Mouse (Mus musculus) retina, postnatal 7 days (tissue): ENCODE measurements at regions not wholly inside any gene's neighbourhood (a gene's known extent, or its start where the extent isn't known, plus 50 kb on each side); places are given as distances from the start of the nearest gene placed in this dataset.
"Not testable (repeated sequence)": the region's sequence is repeated elsewhere in the genome, so short reads cannot be mapped to it uniquely, and the experiment has no call there.

Source experiments
- DNase-seq: peaks from one replicate; pipeline ENCODE4 v3.0.0-alpha.2; 2012; ENCODE audit warnings: low read depth, low spot score

DNA sequence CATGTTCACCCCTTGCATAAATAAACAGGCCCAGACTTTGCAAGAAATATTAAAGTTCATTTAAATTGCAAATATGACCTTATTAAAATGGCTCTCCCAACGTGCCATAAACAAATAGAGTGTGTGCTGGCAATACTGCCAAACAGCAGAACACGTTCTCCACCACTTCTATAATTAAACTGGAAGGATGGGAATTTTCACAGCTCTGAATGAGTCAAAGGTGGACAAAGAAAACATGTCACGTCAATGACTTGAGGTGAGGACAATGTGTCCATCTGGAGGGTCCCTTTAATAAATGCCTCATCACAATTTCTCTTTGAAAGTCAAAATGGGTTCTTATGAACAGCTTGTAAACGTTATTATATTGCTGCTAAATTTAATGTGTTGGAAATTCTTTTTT is 114.8 kb downstream of the Galc start:
- no peak for DNase-seq

GRCm38 (mm10) chr12:98143170-98143569 is 116.1 kb downstream of the Galc start:
- DNase-seq, result no peak

DNA sequence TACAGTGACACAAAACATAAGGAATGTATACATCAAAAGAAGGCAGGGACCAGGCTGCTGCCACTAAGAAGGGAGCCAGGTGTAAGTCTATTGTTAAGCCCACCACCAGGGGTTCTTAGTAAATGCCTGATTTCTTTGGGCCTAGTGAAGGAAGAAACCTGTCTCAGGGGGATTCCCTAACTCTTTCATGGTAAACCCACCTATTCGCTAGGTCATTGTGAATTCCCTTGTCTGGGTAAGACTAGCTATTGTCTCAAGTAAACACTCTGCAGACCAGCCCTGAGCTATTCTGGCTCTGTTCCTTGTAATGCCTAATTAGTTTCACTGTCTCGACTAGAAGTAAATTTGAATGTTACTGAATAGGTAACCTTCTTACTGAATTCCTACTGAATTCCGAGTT is 119.4 kb downstream of the Galc start:
- DNase-seq, result not testable (repeated sequence)

DNA sequence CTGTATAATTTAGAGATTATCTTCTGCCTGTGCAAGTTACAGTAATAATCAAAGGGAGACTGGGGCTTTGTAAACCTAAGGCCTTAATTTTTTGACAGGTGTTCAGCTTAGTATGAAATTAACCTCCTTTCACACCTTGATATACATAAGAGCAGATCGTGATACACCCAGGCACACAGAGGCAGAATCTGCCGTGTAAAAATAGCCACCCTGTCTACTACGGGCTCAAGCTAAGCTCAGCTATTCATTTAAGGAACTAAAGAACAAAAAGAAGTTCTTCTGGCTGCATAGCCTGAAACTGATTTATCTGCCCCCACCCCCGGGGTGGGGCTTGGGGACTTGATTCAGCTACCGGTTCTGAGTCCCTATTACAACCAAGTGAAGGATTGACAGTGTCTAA is 128.0 kb downstream of the Galc start:
- no peak for DNase-seq

GRCm38 (mm10) chr12:98123541-98123940 is 135.7 kb downstream of the Galc start:
- DNase-seq, result no peak

GRCm38 (mm10) chr12:98108039-98108438 is 151.2 kb downstream of the Galc start:
- no peak for DNase-seq

DNA sequence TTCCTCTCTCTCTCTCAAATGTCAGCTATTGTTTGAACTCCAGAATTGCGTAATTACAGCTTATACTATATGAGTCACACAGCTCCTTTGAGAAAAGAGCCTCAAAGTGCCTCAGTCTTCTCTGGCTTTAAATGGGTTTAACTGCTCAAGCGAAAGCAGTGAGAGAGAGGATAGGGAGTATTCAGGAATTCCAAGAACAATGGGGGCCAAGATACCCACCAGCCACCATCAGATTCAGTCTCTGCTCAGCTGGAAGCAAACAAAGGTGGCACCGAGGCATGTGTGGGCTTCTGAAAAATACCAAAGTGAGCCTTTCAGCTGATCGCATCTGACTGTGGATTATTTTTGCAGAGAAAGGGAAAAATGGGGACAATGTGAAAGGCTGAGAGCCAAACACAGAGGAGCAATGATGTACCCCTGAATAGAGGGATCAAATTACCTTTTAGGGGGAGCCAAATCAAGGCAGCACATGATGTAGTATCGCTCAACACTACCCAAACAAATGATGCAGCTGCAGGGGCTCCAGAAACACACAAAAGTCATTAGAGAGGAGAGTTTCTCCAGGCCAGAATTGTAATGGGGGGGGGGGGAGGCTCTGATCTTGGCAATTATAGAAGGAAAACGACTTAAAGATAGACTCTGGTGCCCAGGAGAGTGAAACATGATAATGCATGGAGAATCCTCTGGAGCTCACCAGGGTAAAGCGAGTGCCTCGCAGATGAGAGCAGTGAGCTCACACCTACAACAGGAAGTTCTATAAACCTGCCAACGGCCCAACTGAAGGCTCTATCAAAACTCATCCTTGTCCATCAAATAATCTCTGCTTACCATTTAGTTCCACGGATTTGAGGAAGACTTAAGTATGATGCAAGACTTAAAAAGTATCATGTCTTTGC is 152.2 kb downstream of the Galc start:
- DNase-seq, result no peak

DNA sequence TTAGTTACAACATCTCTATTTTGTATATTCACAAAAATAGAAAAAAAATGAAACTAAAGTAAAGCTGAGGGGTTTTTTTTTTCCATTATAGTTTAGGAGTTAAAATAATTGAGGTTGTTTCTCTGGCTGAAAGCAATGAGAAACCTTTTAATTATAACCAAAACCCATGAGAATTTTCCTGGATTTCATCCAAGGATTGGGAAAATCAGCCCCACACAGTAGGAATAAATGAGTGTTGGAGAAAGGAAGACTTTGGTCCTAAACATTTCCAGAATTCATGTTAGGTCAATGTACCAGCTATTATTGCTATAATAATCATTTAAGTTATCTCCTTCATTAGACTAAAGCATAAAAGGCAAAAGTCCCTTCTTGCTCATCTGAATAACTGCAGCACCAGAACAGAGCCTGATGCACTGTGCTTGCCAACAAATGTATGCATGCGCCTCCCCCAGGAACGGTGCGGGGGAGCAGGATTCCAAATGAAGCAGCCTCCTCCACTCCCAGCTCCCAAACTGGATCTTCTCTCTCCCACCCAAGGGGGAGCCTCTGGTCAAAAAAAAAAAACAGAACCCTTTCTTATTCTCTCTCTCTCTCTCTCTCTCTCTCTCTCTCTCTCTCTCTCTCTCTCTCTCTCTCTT is 153.0 kb downstream of the Galc start:
- no peak for DNase-seq

GRCm38 (mm10) chr12:98105749-98106148 is 153.5 kb downstream of the Galc start:
- no peak for DNase-seq

GRCm38 (mm10) chr12:98090171-98090570 is 169.1 kb downstream of the Galc start:
- DNase-seq, result no peak

DNA sequence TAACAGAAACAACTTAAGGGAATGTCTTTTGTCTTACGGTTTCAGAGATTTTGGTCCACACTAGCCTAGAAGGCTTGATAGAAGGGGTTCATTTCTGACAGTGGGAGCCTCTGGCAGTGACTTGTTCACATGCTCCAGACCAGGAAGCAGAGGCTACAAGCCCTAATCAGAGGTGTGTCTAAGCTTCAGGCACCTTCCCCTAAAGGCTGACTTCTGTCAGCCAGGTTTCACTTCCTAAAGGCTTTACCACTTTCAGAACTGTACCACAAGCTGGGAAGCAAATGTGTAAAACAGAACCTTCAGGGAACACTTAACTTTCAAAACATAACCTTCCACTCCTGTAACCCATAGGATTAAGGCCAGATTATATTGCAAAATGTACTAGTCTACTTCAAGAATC is 180.9 kb downstream of the Galc start:
- DNase-seq, result no peak

GRCm38 (mm10) chr12:98075580-98075979 is 183.7 kb downstream of the Galc start:
- no peak for DNase-seq

DNA sequence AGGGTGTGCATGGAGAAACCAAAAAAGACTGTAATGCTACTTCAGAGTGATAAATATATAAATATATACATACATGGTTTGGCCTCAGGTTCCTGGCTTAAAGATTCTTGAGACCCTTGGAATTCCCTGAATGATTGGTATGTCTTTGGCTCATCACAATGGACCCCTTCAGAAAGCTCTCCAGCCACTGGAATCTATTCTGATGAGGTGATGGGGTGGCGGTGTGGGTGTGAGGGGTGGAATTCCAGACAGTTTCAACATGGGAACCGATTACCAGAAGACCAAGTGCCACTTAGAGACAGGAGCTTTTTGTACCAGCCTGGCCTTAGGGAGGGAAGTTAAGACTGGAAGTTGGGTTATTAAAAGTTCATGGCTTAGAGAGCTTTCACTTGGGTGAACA is 190.1 kb downstream of the Galc start:
- DNase-seq, result no peak

DNA sequence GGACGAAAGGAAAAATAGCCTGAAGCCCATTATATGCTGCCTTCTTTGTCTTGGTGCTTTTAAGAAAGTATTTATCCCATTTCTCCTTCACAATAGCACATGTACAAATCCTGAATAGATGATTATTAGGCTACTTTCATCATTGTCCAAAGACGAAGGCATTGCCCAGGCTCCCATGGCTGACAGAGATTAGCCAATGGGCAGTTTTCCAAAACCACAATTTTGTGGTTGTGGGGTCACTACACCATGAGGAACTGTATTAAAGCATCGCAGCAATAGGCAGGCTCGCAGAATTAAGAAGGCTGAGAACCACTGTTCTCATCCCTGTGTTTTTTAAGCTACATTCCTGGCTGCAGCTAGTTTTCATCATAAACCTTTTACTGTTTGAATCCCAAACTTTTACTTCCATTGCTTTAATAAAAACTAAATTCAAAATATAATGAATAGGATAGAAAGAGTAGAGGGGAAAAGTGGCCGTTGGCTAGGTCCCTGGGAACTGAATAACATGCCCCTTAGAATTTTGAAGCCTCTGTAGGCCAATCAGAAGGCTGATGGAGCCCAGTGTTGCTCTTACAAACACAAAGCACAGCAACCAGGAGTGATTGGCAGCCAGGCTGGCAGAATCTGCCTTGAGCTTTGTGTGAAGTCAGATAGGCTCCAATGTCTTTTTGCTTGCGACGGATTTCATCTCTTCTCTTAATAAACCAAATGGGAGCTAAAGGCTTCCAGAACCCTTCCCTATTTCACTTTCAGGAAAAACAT is 199.7 kb downstream of the Galc start:
- no peak for DNase-seq

DNA sequence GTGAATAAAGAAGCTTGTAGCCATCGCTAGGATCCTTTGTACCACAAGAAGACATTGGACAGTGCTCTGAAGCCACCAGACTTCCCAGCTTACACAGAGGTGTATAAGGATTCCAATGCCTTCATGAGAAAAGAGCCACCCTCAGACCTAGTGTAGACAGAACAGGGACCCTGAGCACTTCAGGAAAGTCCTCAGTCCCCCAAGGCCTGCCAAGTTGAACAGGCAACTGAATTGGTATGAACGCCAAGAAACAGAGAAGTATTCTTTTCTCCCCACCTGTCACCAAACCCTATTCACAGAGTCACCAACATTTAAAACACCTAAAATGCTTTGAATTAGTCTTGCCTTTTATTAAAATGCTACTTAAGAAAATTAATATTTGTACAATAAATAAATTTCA is 200.3 kb downstream of the Galc start:
- no peak for DNase-seq

- DNase-seq, result no peak
These were observed 208.3 kb downstream of the Galc start for GRCm38 (mm10) chr12:98050934-98051333.

DNA sequence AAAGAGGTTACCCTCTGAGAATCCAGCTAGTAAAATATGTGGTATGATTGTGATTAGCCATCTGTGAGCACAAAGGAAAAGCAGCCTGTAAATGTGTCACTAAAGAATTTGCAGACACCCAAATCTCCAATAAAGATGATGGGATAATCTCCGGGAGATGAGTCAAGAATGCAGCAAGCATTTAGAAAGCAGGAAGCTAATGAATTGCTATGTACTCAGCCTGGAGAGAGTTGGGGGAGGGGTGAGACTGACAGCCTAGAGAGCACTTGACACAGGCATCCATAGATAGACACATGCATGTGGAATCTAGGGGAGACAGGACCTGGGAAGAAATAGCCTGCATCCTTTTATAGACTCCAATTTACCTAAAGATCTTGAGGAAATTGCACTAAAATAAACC is 208.8 kb downstream of the Galc start:
- DNase-seq, result no peak

GRCm38 (mm10) chr12:98050057-98050456 is 209.2 kb downstream of the Galc start:
- DNase-seq, result no peak

DNA sequence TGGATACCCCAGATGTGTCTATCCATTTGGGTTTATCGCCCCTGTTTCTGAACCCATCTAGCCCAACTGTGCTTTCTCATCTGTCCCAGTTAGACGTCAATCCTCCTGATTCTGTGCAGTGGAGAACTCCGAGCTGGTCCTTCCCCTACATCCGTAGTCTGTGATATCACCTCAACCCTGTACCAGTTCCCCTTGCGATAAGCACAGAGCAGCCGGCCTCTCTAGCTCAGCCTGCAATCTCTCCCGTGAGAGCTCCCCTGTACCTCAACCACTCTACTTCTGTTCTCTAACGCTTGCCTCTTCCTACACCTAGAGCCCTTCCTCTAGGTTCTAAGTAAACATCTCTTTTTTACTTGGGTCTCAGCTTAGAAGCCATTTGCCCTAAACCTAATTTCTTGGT is 211.5 kb downstream of the Galc start:
- no peak for DNase-seq

DNA sequence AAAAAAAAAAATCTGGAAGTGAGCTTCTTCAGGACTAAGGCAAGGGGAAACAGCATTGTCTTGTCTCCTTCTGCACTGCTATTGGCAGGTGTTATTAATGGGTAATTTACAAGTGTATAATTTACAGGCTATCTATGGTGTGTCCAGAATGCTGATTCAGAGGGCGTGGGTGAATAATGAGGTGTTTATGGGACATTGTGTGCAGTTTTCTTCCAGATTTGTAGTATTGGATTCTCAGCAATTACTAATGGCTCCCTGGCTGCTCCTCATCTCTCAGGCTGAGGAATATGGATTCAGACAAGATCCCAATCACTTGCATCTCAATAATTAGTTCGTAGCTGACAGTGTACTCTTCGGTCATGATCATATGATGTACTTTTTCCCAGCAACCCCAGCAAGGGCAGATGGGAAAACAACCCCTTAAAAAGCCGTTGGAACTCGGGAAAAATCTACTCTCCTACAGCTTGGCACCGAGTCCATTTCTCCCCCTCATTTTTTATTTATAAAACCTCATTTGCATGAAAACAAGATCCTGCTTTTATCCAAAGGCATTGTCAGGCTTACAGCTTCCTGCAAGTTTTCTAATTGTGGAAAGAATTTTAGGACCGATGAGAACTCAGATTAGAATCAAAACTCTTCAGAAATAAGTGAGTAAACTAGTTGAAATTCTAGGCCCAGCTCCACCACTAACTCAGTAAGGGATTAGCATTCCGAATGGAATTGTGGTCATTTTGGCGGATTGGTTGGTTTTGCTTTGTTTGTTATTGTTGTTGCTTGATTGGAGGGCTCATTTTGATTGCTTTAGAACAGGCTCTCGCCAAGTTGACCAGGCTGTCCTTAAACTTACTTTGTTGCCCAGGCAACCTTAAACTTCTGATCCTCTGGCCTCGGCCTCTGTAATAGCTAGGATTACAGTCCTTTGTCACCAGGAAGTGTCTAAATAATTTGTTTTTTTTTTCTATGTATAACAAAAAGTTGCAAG is 212.5 kb downstream of the Galc start:
- no peak for DNase-seq

DNA sequence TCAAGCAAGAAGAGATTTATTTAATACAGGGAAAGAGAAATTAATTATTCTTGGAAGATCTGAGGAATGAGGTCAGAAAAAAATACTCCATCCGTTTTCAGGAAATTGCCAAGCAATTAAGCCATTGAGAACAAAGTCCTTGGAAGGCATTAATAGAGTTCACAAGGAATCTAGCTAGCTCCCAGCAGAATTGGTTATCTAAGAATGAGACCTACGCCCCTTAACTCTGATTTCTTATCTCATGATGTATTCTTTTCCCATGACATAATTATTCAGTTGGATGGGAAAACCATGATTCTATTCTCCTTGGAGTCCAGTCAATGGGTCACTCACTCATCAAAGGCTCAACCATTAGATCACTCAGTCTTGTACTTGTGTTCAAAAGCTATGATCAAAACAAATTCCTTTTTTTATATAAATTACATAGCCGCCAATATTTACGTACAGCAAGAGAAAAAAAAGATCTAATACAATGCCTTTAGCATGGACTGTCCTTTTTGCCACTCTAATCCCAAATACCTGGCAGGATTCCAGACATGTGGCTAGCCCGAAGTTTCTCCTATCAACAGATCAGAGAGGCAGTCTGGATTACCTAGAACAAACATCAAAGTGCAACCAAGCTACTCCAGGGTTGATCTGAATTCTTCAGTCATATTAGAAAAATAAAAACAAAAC is 213.3 kb downstream of the Galc start:
- no peak for DNase-seq
